Mouse (Mus musculus): ENCODE measurements around the gene Kbtbd4.

Gene Kbtbd4

GRCm38 (mm10) chr2:90956053-90956452 lies 51.5 kb downstream of the Kbtbd4 start:
- in situ Hi-C loops (cut with MboI, MseI): no loop called here

- in situ Hi-C loops (cut with MboI, MseI): no loop called here
These were observed 54.3 kb downstream of the Kbtbd4 start for GRCm38 (mm10) chr2:90958856-90959255.

- in situ Hi-C loops (cut with MboI, MseI): no loop called here
These were observed 55.5 kb downstream of the Kbtbd4 start for GRCm38 (mm10) chr2:90960012-90960411.
